Mouse (Mus musculus) effector memory CD4-positive, alpha-beta T cell, adult 5 months (primary cell): ENCODE results near the gene A26c2. TPM values are rescaled to one million over a fixed set of nuclear protein-coding genes. Genes with fewer than 3 reads are reported as not detected.

ENCODE experiments used
- polyA plus RNA-seq: library from polyadenylated mRNA; unstranded; fragments of 100-300 nt; shearing (Covaris generic); gene quantifications from one replicate; pipeline ENCODE4 v1.2.1, GENCODE M21; 2017

The A26c2 gene
- polyA plus RNA-seq = not detected

GRCm38 (mm10) chr7:62823573-62823972 lies at the start of gene A26c2:
Gene A26c2, minus strand, starts transcription at chr7:62823673.

